Mouse (Mus musculus) embryonic fibroblast, embryonic 13.5 days (primary cell): ENCODE measurements around the gene Gpx6. TPM values are rescaled to one million over a fixed set of nuclear protein-coding genes. Genes with fewer than 3 reads are reported as not detected.

Experiments
- H3K27ac ChIP-seq: 2 replicates; pipeline ENCODE4 v1.5.1; 2012; ENCODE audit warnings: low read length, control low read depth, inconsistent platforms; ENCODE audit not compliant: insufficient read depth
- H3K4me1 ChIP-seq: 2 replicates; pipeline ENCODE4 v1.6.1; 2011; ENCODE audit warnings: low read length; ENCODE audit not compliant: control insufficient read depth, insufficient read depth
- H3K4me3 ChIP-seq: 2 replicates; pipeline ENCODE4 v1.5.1; 2011; ENCODE audit warnings: mild to moderate bottlenecking, control low read depth, low read length; ENCODE audit not compliant: insufficient read depth
- CTCF ChIP-seq: IDR thresholded peaks from 2 replicates; pipeline ENCODE4 v1.5.1; 2011; ENCODE audit warnings: mild to moderate bottlenecking, control low read depth, low read length, moderate library complexity, borderline replicate concordance; ENCODE audit not compliant: insufficient read depth
- POLR2A ChIP-seq: IDR thresholded peaks from 2 replicates; pipeline ENCODE4 v1.6.1; 2011; ENCODE audit warnings: low read depth, mild to moderate bottlenecking, control low read depth, low read length, moderate library complexity
- polyA plus RNA-seq: library from polyadenylated mRNA; stranded (reverse); fragments of >200 nt; gene quantifications from 2 replicates; pipeline ENCODE4 v1.2.4, GENCODE M21; 2011; ENCODE audit warnings: low read depth; ENCODE audit not compliant: missing spikeins, insufficient read length

Gpx6 gene
- polyA plus RNA-seq, 1 experiment: not detected

DNA sequence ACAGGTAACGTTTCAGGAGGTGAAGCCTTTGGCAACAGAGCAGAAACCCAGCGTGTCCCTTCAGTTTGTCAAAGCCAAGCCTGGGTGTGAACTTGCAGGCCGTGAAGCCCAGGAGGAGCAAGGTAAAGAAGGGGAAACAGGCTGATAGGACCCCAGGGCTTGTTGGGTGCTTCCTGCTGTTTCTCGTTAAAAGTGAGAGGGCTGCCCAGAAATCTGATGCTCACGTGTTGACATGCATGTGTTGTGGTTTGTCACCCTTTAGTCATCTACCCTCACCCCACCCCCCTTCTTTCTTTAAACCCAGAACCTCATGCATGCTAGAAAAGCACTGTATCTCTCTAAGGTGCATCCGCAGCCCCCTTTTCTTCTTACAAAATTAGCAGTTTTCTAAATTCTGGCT, 54.7 kb downstream of the Gpx6 start:
- H3K27ac ChIP-seq: no peak overlapping the region
- no peak overlapping the region for H3K4me3 ChIP-seq
- TF ChIP-seq POLR2A (no peak), CTCF (no peak)
- no peaks in the 10 kb centered on the region for H3K4me1 ChIP-seq

Other genes with a start within 250 kb of the Gpx6 start
- not detected in 2 replicates for gene Olfr1370, start 237.2 kb upstream of the Gpx6 start, polyA plus RNA-seq
- not detected in 2 replicates for gene Olfr1369-ps1, start 200.6 kb upstream of the Gpx6 start, polyA plus RNA-seq
- gene Olfr263, start 182.5 kb upstream of the Gpx6 start, polyA plus RNA-seq: not detected in 2 replicates
- gene Olfr1368, start 166.3 kb upstream of the Gpx6 start, polyA plus RNA-seq: not detected in 2 replicates
- gene Trim27, start 132.7 kb upstream of the Gpx6 start, polyA plus RNA-seq: 52.0 and 61.4 TPM in 2 replicates
- gene Gpx5, start 19.4 kb upstream of the Gpx6 start, polyA plus RNA-seq: not detected in 2 replicates
- not detected in 2 replicates for gene Olfr1367, start 34.8 kb downstream of the Gpx6 start, polyA plus RNA-seq
- 6.2 and 8.7 TPM in 2 replicates for gene Zscan12, start 50.7 kb downstream of the Gpx6 start, polyA plus RNA-seq
- 52.5 and 60.7 TPM in 2 replicates for gene Zkscan3, start 90.6 kb downstream of the Gpx6 start, polyA plus RNA-seq
- gene Pgbd1, start 128.9 kb downstream of the Gpx6 start, polyA plus RNA-seq: 0.77 and 0.92 TPM in 2 replicates
- gene Zscan26, start 141.6 kb downstream of the Gpx6 start, polyA plus RNA-seq: 28.1 and 38.0 TPM in 2 replicates
- 0.78 and 1.4 TPM in 2 replicates for gene Nkapl, start 156.4 kb downstream of the Gpx6 start, polyA plus RNA-seq
- gene Zkscan4, start 166.8 kb downstream of the Gpx6 start, polyA plus RNA-seq: 0.58 and 1.0 TPM in 2 replicates
- gene Gm10065, start 167.3 kb downstream of the Gpx6 start, polyA plus RNA-seq: not detected in 2 replicates
- 0.40 and 0.73 TPM in 2 replicates for gene AK157302, start 183.1 kb downstream of the Gpx6 start, polyA plus RNA-seq
- gene Gm11273, start 189.3 kb downstream of the Gpx6 start, polyA plus RNA-seq: 3.1 TPM in 1 of 2 replicates, not detected in the other
- 12.3 and 15.2 TPM in 2 replicates for gene Zkscan8, start 219.0 kb downstream of the Gpx6 start, polyA plus RNA-seq
- not detected in 2 replicates for gene Olfr1366, start 230.7 kb downstream of the Gpx6 start, polyA plus RNA-seq
- gene Olfr1535, start 247.8 kb downstream of the Gpx6 start, polyA plus RNA-seq: 0.12 and 0.44 TPM in 2 replicates